Mouse (Mus musculus) heart, embryonic 14.5 days (tissue): ENCODE measurements around the gene Srl. TPM values are rescaled to one million over a fixed set of nuclear protein-coding genes. Genes with fewer than 3 reads are reported as not detected.
"Not testable (repeated sequence)": the region's sequence is repeated elsewhere in the genome, so short reads cannot be mapped to it uniquely, and the experiment has no call there.

Experiments used
- ATAC-seq: fragments of 200-750 bp; cut with Nextera tagmentation; 2 replicates; pipeline ENCODE4 v1.8.0; 2017; ENCODE audit warnings: low read depth, moderate TSS enrichment; ENCODE audit not compliant: insufficient number of reproducible peaks, insufficient read depth, low FRiP score
- H3K27ac ChIP-seq, 2 experiments: fragments of 200-500 bp in 1 of 2; fragments of 300-500 bp in 1 of 2; sonication (generic) in 1 of 2; replicated peaks in 1 of 2; 2 replicates each; pipeline ENCODE4 v1.5.1; 2012 to 2014; ENCODE audit warnings: low read depth in 2 of 2, low read length in 2 of 2, control low read depth in 1 of 2, mild to moderate bottlenecking in 1 of 2, mixed read lengths in 1 of 2; ENCODE audit not compliant: control insufficient read depth in 1 of 2, insufficient read depth in 1 of 2
- H3K27me3 ChIP-seq: fragments of 300-500 bp; sonication (generic); 2 replicates; pipeline ENCODE4 v1.6.1; 2014; ENCODE audit warnings: mild to moderate bottlenecking, low read length, control low read depth; ENCODE audit not compliant: control insufficient read depth, insufficient read depth
- H3K36me3 ChIP-seq: fragments of 300-500 bp; sonication (generic); 2 replicates; pipeline ENCODE4 v1.6.1; 2014; ENCODE audit warnings: mild to moderate bottlenecking, control low read depth, low read length, mixed read lengths; ENCODE audit not compliant: control insufficient read depth, insufficient read depth
- H3K4me1 ChIP-seq, 2 experiments: fragments of 200-500 bp in 1 of 2; fragments of 300-500 bp in 1 of 2; sonication (generic) in 1 of 2; 2 replicates each; pipeline ENCODE4 v1.6.1; 2012 to 2014; ENCODE audit warnings: low read length in 2 of 2, control low read depth in 1 of 2, mixed read lengths in 1 of 2; ENCODE audit not compliant: control insufficient read depth in 2 of 2, insufficient read depth in 2 of 2
- H3K4me2 ChIP-seq: fragments of 300-500 bp; sonication (generic); 2 replicates; pipeline ENCODE4 v1.6.1; 2014; ENCODE audit warnings: mild to moderate bottlenecking, low read length
- H3K4me3 ChIP-seq, 2 experiments: fragments of 200-500 bp in 1 of 2; fragments of 300-500 bp in 1 of 2; sonication (generic) in 1 of 2; 2 replicates each; pipeline ENCODE4 v1.5.1; 2012 to 2014; ENCODE audit warnings: low read length in 2 of 2, mild to moderate bottlenecking in 2 of 2, control low read depth in 1 of 2, low read depth in 1 of 2, moderate library complexity in 1 of 2; ENCODE audit not compliant: control insufficient read depth in 1 of 2, insufficient read depth in 1 of 2
- H3K9ac ChIP-seq: fragments of 300-500 bp; sonication (generic); 2 replicates; pipeline ENCODE4 v1.6.1; 2014; ENCODE audit warnings: mild to moderate bottlenecking, low read length
- H3K9me3 ChIP-seq: fragments of 300-500 bp; sonication (generic); 2 replicates; pipeline ENCODE4 v1.6.1; 2016; ENCODE audit warnings: low read length, control low read depth; ENCODE audit not compliant: control insufficient read depth
- WGBS: fragments of 180-500 bp; shearing (Covaris S2); extraction: QIAGEN DNeasy Blood & Tissue Kit; methylation state at CpG from one replicate; pipeline ENCODE4 v1.1.7; 2014; 5-methylcytosine and 5-hydroxymethylcytosine counted together
- polyA plus RNA-seq: library from polyadenylated mRNA; unstranded; fragments of >200 nt; fragmentation: Nextera tagmentation; extraction: Ambion mirVana; gene quantifications from 2 replicates; pipeline ENCODE4 v1.2.1, GENCODE M21; 2014

The Srl gene
- polyA plus RNA-seq, 1 experiment from 2014 or later = 259 TPM

DNA sequence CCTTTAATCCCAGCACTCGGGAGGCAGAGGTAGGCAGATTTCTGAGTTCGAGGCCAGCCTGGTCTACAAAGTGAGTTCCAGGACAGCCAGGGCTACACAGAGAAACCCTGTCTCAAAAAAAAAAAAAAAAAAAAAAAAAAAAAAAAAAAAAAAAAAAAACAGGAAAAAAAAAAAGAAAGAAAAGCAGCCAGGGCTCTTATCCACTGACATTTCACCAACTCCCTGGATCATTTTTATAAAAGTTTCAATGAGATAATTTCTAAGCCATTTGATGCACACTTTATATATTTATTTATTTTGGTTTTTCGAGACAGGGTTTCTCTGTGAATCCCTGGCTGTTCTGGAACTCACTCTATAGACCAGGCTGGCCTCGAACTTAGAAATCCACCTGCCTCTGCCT is 39.6 kb upstream of the Srl start:
- WGBS = 80% methylated on average over 4 of the region's 4 CpGs
- H3K36me3 ChIP-seq, H3K9me3 ChIP-seq, H3K27ac ChIP-seq, H3K4me3 ChIP-seq, H3K27me3 ChIP-seq, H3K4me2 ChIP-seq, H3K4me1 ChIP-seq, ATAC-seq, H3K9ac ChIP-seq: not testable (repeated sequence)

DNA sequence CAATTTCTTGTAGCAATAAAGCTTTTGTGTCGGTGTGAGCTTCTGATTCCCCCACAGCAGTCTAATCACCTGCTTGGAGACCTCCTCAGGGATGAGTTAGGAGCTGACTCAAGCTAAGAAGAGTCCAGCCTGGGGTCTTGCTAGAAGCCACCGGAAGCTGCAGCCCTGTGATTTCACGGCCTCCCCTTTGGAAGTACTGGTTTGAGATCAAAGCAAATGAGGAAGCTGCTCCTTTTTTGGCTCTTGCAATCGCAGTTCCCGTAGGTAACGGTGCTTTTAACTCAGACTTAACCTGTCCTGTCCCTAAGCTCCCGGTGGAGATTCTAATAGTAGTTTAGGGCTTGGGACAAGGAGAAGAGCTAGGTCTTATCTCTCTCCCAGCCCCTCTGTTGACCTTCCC is 37.0 kb upstream of the Srl start:
- WGBS = 51% methylated on average over 7 of the region's 7 CpGs
- H3K27me3 ChIP-seq = no peaks in the 10 kb centered on the region
- no peaks in the 10 kb centered on the region for H3K4me1 ChIP-seq
- no peaks in the 10 kb centered on the region for H3K9me3 ChIP-seq
- no peak overlapping the region for H3K9ac ChIP-seq
- no peak overlapping the region for H3K4me2 ChIP-seq
- no peak overlapping the region for H3K4me3 ChIP-seq
- ATAC-seq = no peak
- H3K27ac ChIP-seq = no peak overlapping the region
- no peaks in the 10 kb centered on the region for H3K36me3 ChIP-seq

DNA sequence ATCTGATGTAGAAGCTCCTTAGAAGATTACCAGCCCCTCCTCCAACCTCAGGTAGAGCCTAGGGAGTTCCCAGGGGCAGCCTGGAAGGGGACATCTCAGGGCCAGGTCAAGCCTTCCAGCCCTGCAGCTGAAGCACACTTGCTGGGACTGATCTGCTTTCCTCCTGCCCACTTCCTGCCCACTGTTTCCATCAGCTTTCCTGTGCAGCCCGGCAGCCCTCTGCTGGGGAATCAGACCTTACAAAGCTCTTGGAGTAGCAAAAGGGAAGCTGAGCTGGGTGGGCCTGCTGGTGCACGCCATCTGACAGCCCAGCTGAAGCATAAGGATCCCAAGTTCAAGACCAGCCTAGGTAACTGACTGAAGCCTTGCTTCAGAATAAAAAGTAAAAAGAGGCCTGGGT is 35.3 kb upstream of the Srl start:
- no peak overlapping the region for H3K4me2 ChIP-seq
- H3K4me3 ChIP-seq = no peak overlapping the region
- no peak for ATAC-seq
- H3K4me1 ChIP-seq = no peaks in the 10 kb centered on the region
- H3K27ac ChIP-seq = no peak overlapping the region
- no peaks in the 10 kb centered on the region for H3K9me3 ChIP-seq
- no peaks in the 10 kb centered on the region for H3K27me3 ChIP-seq
- H3K36me3 ChIP-seq = no peaks in the 10 kb centered on the region
- 38% methylated on average over 2 of the region's 2 CpGs for WGBS
- H3K9ac ChIP-seq = no peak overlapping the region

DNA sequence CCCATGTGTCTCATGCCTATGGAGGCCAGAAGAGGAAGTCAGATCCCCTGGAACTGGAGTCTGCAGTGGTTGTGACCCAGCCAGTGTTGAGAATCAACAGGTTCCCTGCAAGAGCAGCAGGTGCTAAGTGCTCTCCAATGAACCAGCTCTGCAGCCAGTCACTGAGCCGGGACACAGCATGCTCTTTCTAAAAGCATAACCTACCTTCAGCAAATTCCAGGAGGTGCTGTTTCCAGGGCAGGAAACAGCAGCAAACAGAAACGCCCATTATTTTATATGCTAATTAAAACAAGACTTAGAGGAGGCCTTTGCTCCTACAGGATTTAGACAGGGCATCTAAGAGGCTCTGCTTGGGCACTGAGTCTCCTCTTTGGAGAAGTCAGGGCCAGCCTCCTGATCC is 34.4 kb upstream of the Srl start:
- ATAC-seq = no peak
- Histone ChIP-seq H3K4me1 (peaks cover 2 to 3% of the 10 kb centered on the region in 2 experiments; a peak in 3 of 4 replicates), H3K4me2 (no peak overlapping the region), H3K36me3 (no peaks in the 10 kb centered on the region), H3K4me3 (no peak overlapping the region), H3K27me3 (no peaks in the 10 kb centered on the region), H3K9me3 (no peaks in the 10 kb centered on the region), H3K27ac (no peak overlapping the region), H3K9ac (no peak overlapping the region)
- WGBS = 59% methylated on average over 2 of the region's 2 CpGs

DNA sequence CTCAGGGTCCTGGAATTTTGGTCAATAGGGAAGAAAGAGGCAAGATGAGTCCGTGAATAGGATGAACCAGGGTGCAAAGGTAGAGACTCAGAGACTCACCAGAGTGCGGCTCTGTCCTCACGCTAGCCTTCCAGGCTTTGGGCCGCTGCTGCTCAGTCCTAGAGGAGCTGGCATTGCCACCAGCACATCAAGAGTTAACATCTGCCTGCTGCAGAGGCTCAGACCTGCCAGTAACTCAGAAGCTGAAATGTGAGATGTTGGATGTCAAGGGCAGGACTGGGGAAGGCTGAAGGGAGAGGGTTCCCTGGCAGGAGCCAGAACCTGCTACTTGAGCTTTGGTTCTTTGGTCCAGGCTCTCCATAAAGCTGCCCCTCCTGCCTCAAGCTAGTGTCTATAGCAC is 29.1 kb upstream of the Srl start:
- ATAC-seq = 0 out of 2 replicates have a peak, but pooled peaks have one; percentile 17
- no peaks in the 10 kb centered on the region for H3K36me3 ChIP-seq
- no peak overlapping the region for H3K4me2 ChIP-seq
- no peak overlapping the region for H3K27ac ChIP-seq
- no peak overlapping the region for H3K4me3 ChIP-seq
- H3K27me3 ChIP-seq = no peaks in the 10 kb centered on the region
- H3K9me3 ChIP-seq = no peaks in the 10 kb centered on the region
- peaks cover 6 to 8% of the 10 kb centered on the region in 2 experiments for H3K4me1 ChIP-seq
- WGBS = 44% methylated on average over 4 of the region's 4 CpGs
- H3K9ac ChIP-seq = 0 out of 2 replicates have a peak overlapping the region, but pooled peaks have one; percentile 16

DNA sequence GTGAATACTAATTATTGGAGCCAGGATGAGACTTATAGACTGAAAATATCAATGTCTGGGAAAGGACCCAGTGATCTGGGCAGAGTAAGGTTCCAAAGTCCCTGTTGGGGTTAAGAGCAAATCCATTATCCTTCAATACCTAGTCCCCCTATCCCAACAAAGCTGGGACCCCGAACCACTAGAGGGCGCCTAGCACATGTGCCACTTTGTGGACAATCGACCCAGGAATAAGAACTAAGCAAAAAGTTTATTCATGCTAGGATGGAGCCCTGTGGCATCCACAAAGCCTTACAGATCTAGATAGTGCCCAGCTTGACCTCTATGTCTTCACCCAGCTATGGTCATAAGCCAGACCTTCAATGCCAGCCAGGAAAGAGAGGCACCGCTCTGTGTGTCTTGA is 26.3 kb upstream of the Srl start:
- H3K4me2 ChIP-seq = no peak overlapping the region
- peaks cover 6 to 8% of the 10 kb centered on the region in 2 experiments for H3K4me1 ChIP-seq
- ATAC-seq = 0 out of 2 replicates have a peak, but pooled peaks have one; percentile 17
- whole genome bisulfite sequencing = 18% methylated on average over 4 of the region's 4 CpGs
- H3K27me3 ChIP-seq = no peaks in the 10 kb centered on the region
- H3K9ac ChIP-seq = no peak overlapping the region
- no peaks in the 10 kb centered on the region for H3K36me3 ChIP-seq
- no peaks in the 10 kb centered on the region for H3K9me3 ChIP-seq
- H3K27ac ChIP-seq = no peak overlapping the region
- H3K4me3 ChIP-seq = no peak overlapping the region

DNA sequence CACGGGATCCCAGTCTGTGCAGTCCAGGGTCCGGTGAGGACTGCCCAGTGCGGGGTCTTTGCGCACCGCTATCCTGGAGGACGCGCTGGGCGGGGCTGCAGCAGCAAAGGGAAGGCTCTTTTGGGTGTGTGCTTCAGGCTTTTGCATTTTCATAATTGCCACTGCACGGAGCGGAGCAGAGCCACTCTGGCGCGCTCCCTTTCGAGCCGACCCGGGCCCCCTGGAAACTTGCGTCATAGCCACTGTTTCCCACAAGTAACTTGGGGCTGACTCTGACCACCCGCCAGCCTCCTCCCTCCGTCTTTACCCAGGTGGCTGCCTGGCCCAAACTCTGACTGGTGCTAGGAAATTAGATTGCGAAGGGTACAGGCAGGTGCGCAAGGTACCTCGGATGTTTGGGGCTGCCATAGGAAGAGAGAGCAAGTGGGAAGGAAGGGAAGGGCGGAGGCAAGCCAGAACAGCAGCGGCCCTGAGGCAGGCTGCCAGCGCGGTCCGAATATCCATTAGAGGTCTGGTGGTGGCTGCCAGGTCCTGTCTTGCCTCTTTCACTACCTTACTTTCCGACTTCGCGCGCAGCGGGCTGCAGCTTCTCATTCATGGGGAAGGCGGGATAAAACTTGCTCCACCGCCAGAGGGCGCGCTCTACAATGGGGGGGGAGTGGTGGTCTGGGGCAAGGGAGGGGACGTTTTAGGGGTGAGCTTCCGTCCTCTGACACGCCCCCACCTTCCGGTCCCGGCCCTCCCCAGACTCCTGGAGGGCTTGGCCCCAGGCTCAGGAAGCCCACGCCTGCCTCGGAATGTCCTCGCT is 18.7 kb upstream of the Srl start:
- no peaks in the 10 kb centered on the region for H3K27me3 ChIP-seq
- peak overlapping the region; percentile 88 for H3K4me2 ChIP-seq
- peak overlapping the region; percentile 89 to 94 for H3K27ac ChIP-seq
- H3K36me3 ChIP-seq = no peaks in the 10 kb centered on the region
- peaks cover 8 to 20% of the 10 kb centered on the region in 2 experiments; a peak in 3 of 4 replicates for H3K4me1 ChIP-seq
- H3K9ac ChIP-seq = peak overlapping the region; percentile 82
- H3K4me3 ChIP-seq = peak overlapping the region; percentile 57 to 97
- WGBS = under 1% methylated on average over 43 of the region's 43 CpGs
- ATAC-seq = peak; percentile 20
- H3K9me3 ChIP-seq = 0 out of 2 replicates have a peak, but pooled peaks cover 3% of the 10 kb centered on the region
